Mouse (Mus musculus): ENCODE measurements around the gene Ndufa1.
"Not testable (repeated sequence)": the region's sequence is repeated elsewhere in the genome, so short reads cannot be mapped to it uniquely, and the experiment has no call there.

DNA sequence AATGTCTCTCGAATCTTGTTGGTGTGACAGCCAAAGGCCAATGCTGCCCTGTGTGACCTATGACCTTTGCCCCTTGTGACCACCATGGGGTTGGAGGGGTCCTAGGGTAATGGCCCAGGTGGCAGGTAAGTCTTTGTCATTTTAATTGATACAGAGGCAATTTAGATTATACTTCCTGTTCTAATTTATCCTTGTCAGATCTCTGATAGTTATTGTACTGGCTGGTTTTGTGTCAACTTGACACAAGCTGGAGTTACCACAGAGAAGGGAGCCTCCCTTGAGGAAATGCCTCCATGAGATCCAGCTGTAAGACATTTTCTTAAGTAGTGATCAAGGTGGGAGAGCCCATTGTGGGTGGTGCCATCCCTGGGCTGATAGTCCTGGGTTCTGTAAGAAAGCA is 31.2 kb upstream of the Ndufa1 start, which contains the start of gene Rhox1:
- not testable (repeated sequence) for TF ChIP-seq EP300, CTCF (IDR thresholded peaks at IDR 0.05; ENCODE audit: low read depth)

Data from liver, embryonic 14.5 days (tissue).